Mouse (Mus musculus) cortical plate, adult 2 months (tissue): ENCODE results near the gene Slc30a2.

Source experiments
- CTCF ChIP-seq: fragments of 200-500 bp; IDR thresholded peaks from 2 replicates; pipeline ENCODE4 v1.5.1; 2011; ENCODE audit warnings: mild to moderate bottlenecking, control low read depth, low read length; ENCODE audit not compliant: insufficient read depth; ENCODE audit errors: extremely low read depth
- POLR2A ChIP-seq: fragments of 200-500 bp; IDR thresholded peaks from 2 replicates; pipeline ENCODE4 v1.6.1; 2011; ENCODE audit warnings: mild to moderate bottlenecking, low read length, control low read depth; ENCODE audit not compliant: insufficient read depth; ENCODE audit errors: extremely low read depth

GRCm38 (mm10) chr4:134356591-134357460 is 13.8 kb downstream of the Slc30a2 start:
- TF ChIP-seq POLR2A (no peak), CTCF (peak; percentile 91)
